In the genomic region with DNA sequence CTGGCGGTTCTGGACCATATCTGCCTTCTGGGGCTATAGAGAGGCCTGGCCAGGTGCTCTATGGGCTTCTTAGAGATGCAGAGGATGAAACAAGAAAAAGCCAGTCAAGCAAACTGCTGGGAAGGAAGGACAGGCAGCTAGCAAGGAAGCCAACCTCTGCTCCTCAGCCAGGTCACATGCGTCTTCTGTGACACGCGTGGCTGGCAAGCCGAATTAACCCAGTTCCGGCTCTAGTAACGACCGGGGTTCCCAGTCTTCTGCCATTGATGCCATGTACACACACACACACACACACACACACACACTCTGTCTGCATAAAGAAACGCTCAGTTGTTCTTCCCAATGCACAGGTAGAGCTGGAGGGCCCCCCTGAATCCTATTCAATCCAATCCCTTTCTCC, we compare ENCODE assay signal across 31 mouse cellular contexts.
A peak's percentile ranks its signal among the peaks of the same experiment; 100 is the strongest.
DNase-seq lines count a peak whose midpoint lies in the region; ATAC-seq and TF ChIP-seq lines count a peak whose summit lies in the region.
"Had no signal": no experiment of that assay in that cellular context is flagged by ENCODE, and none has a peak within 500 bp of the region (broad histone marks: within the 10 kb centered on the region; RNA-seq: fewer than 3 reads in every experiment).

No protein-coding gene starts in this region.

- H3K27me3 ChIP-seq in cerebellum, adult 2 months (ENCODE audit: control insufficient read depth, insufficient read depth, low read length): no peaks in the 10 kb centered on the region
- no peaks in the 10 kb centered on the region for H3K27me3 ChIP-seq in heart, embryonic 11.5 days (ENCODE audit: control insufficient read depth, insufficient read depth, low read length)
- no peaks in the 10 kb centered on the region for H3K27me3 ChIP-seq in heart, postnatal 0 days (ENCODE audit: control insufficient read depth, insufficient read depth, low read length)
- H3K27me3 ChIP-seq in midbrain, embryonic 13.5 days: no peaks in the 10 kb centered on the region
- H3K27me3 ChIP-seq: forebrain, embryonic 12.5 days; intestine, embryonic 15.5 days; limb, embryonic 15.5 days; liver, embryonic 13.5 days; midbrain, embryonic 12.5 days; neural tube, embryonic 13.5 days; Patski had no signal

- DNase-seq in cerebellum, adult 2 months: no peak
- no peak for DNase-seq in cerebellum, postnatal 36 days
- DNase-seq in heart, adult 11 months: no peak
- DNase-seq in heart, postnatal 0 days (ENCODE audit: low spot score): no peak
- no peak for DNase-seq in heart, postnatal 4 days
- DNase-seq: adrenal gland, postnatal 10 days; cerebellum, adult 11 months; forebrain, postnatal 0 days; gastrocnemius, postnatal 25 days; kidney, adult 9 months; kidney, postnatal 10 days; layer of hippocampus, adult 9-11 months; liver, embryonic 13.5 days; lung, adult 18-20 months; lung, postnatal 4 days; right cerebral cortex, postnatal 4 days; thymus, adult 18-20 months; thymus, postnatal 25 days had no signal

- no peaks in the 10 kb centered on the region for H3K9me3 ChIP-seq in heart, embryonic 11.5 days (replicated peaks; ENCODE audit: control insufficient read depth, low read length)
- H3K9me3 ChIP-seq in heart, postnatal 0 days (replicated peaks; ENCODE audit: control insufficient read depth, low read length): no peaks in the 10 kb centered on the region
- no peaks in the 10 kb centered on the region for H3K9me3 ChIP-seq in midbrain, embryonic 13.5 days
- H3K9me3 ChIP-seq: forebrain, embryonic 12.5 days; intestine, embryonic 15.5 days; limb, embryonic 10.5 days; limb, embryonic 15.5 days; liver, embryonic 13.5 days; megakaryocyte, embryonic 14.5 days; midbrain, embryonic 12.5 days; neural tube, embryonic 13.5 days had no signal

- TF ChIP-seq CTCF in cerebellum, adult 2 months (IDR thresholded peaks at IDR 0.05; ENCODE audit: borderline replicate concordance, insufficient read depth, low read depth, low read length): no peak
- no peak for TF ChIP-seq CTCF in heart, postnatal 0 days (IDR thresholded peaks at IDR 0.05; ENCODE audit: low read depth)

- H3K4me3 ChIP-seq in cerebellum, adult 2 months (replicated peaks; ENCODE audit: insufficient read depth, low read depth, low read length): no peak overlapping the region
- no peak overlapping the region for H3K4me3 ChIP-seq in heart, embryonic 11.5 days (ENCODE audit: low read depth, low read length)
- H3K4me3 ChIP-seq in heart, postnatal 0 days (ENCODE audit: low read depth, low read length): no peak overlapping the region
- H3K4me3 ChIP-seq in midbrain, embryonic 13.5 days (replicated peaks): no peak overlapping the region
- H3K4me3 ChIP-seq: forebrain, embryonic 12.5 days; intestine, embryonic 15.5 days; limb, embryonic 10.5 days; limb, embryonic 15.5 days; liver, embryonic 13.5 days; megakaryocyte, embryonic 14.5 days; midbrain, embryonic 12.5 days; neural tube, embryonic 13.5 days had no signal

- H3K4me2 ChIP-seq in heart, embryonic 11.5 days: no peak overlapping the region
- no peak overlapping the region for H3K4me2 ChIP-seq in heart, postnatal 0 days (ENCODE audit: low read depth, low read length)
- H3K4me2 ChIP-seq in midbrain, embryonic 13.5 days (replicated peaks): no peak overlapping the region
- H3K4me2 ChIP-seq: forebrain, embryonic 12.5 days; intestine, embryonic 15.5 days; limb, embryonic 15.5 days; liver, embryonic 13.5 days; midbrain, embryonic 12.5 days; neural tube, embryonic 13.5 days had no signal

- H3K36me3 ChIP-seq in heart, embryonic 11.5 days (ENCODE audit: control insufficient read depth, insufficient read depth, low read length): no peaks in the 10 kb centered on the region
- H3K36me3 ChIP-seq in heart, postnatal 0 days (replicated peaks; ENCODE audit: control insufficient read depth, insufficient read depth, low read length): no peaks in the 10 kb centered on the region
- H3K36me3 ChIP-seq in midbrain, embryonic 13.5 days: no peaks in the 10 kb centered on the region
- H3K36me3 ChIP-seq: forebrain, embryonic 12.5 days; intestine, embryonic 15.5 days; limb, embryonic 10.5 days; limb, embryonic 15.5 days; liver, embryonic 13.5 days; midbrain, embryonic 12.5 days; neural tube, embryonic 13.5 days had no signal

- no peak for TF ChIP-seq POLR2A in cerebellum, adult 2 months (IDR thresholded peaks at IDR 0.05; ENCODE audit: borderline replicate concordance, insufficient read depth, low read length)

- 34% methylated on average over 9 of the region's 9 CpGs for WGBS in cerebellum, adult 2 months
- WGBS in heart, embryonic 11.5 days (ENCODE audit: insufficient replicate concordance): 87% methylated on average over 9 of the region's 9 CpGs
- WGBS in heart, postnatal 0 days: 87% methylated on average over 9 of the region's 9 CpGs
- 93% methylated on average over 9 of the region's 9 CpGs for WGBS in midbrain, embryonic 13.5 days

- peak overlapping the region; percentile 59; the same call in 1 of the 2 replicates for H3K27ac ChIP-seq in cerebellum, adult 2 months (ENCODE audit: insufficient read depth, low read length)
- peak overlapping the region; percentile 77 for H3K27ac ChIP-seq in heart, embryonic 11.5 days (ENCODE audit: low read depth, low read length)
- H3K27ac ChIP-seq in heart, postnatal 0 days (ENCODE audit: low read depth): peak overlapping the region; percentile 96
- no peak overlapping the region for H3K27ac ChIP-seq in midbrain, embryonic 13.5 days
- H3K27ac ChIP-seq: forebrain, embryonic 12.5 days; intestine, embryonic 15.5 days; limb, embryonic 10.5 days; liver, embryonic 13.5 days; midbrain, embryonic 12.5 days; neural tube, embryonic 13.5 days; stomach, postnatal 0 days had no signal

- no peak overlapping the region for H3K9ac ChIP-seq in heart, embryonic 11.5 days (ENCODE audit: low read depth, low read length)
- no peak overlapping the region for H3K9ac ChIP-seq in heart, postnatal 0 days (replicated peaks; ENCODE audit: low read depth, low read length)
- no peak overlapping the region for H3K9ac ChIP-seq in midbrain, embryonic 13.5 days (replicated peaks)
- H3K9ac ChIP-seq: forebrain, embryonic 12.5 days; forebrain, postnatal 0 days; intestine, embryonic 15.5 days; limb, embryonic 15.5 days; liver, embryonic 13.5 days; midbrain, embryonic 12.5 days; neural tube, embryonic 13.5 days had no signal

- H3K4me1 ChIP-seq in cerebellum, adult 2 months (ENCODE audit: control insufficient read depth, insufficient read depth, low read length): peaks cover 60% of the 10 kb centered on the region
- peaks cover 73% of the 10 kb centered on the region for H3K4me1 ChIP-seq in heart, embryonic 11.5 days (ENCODE audit: control insufficient read depth, insufficient read depth, low read length)
- peaks cover 59% of the 10 kb centered on the region for H3K4me1 ChIP-seq in heart, postnatal 0 days (ENCODE audit: control insufficient read depth, insufficient read depth)
- no peaks in the 10 kb centered on the region; the same call in 1 of the 2 replicates for H3K4me1 ChIP-seq in midbrain, embryonic 13.5 days (replicated peaks)
- H3K4me1 ChIP-seq: midbrain, embryonic 12.5 days had no signal

- no peak for TF ChIP-seq EP300 in heart, postnatal 0 days (IDR thresholded peaks at IDR 0.05; ENCODE audit: low read depth)

- no peak for ATAC-seq in heart, embryonic 11.5 days (replicated peaks; ENCODE audit: insufficient number of reproducible peaks, low FRiP score, low TSS enrichment)
- no peak for ATAC-seq in heart, postnatal 0 days (ENCODE audit: insufficient read depth, low read depth)
- no peak for ATAC-seq in midbrain, embryonic 13.5 days
- ATAC-seq: forebrain, postnatal 0 days; hindbrain, embryonic 16.5 days; lung, postnatal 0 days; Patski had no signal
